Comparison of ENCODE assay signal across 19 mouse cellular contexts in the genomic region with DNA sequence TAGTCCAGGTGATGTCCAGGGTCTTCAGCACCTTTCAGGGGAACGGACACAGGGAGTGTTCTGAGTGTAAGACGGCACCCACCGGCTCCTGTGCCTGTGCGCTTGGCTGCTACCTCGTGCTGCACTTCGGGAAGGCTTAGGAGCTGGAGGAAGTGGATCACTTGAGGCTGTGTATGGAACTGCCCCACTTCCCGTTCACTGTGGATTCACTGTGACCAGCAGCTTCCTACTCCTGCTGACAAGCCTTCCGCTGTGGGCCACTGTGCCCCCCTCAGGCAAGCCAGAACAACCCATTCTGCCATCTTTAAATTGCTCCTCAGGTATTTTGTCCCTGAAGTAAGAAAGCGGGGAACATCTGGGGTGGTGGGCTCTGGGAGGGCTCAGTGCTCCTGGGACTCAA. TPM values are rescaled to one million over a fixed set of nuclear protein-coding genes. Genes with fewer than 3 reads are reported as not detected.
DNase-seq lines count a peak whose midpoint lies in the region; ATAC-seq lines count a peak whose summit lies in the region.
"Had no signal": no experiment of that assay in that cellular context is flagged by ENCODE, and none has a peak within 500 bp of the region (broad histone marks: within the 10 kb centered on the region; RNA-seq: fewer than 3 reads in every experiment).

No protein-coding gene starts in this region.

- DNase-seq in embryonic facial prominence, embryonic 10.5 days (ENCODE audit: low spot score) = no peak
- no peak for DNase-seq in left cerebral cortex, postnatal 36 days (ENCODE audit: low spot score in 2 of 2)
- no peak for DNase-seq in cerebellum, adult 8-10 months
- DNase-seq in heart, postnatal 36 days = no peak
- DNase-seq: adrenal gland, adult 2 months; adrenal gland, postnatal 10 days; adrenal gland, postnatal 25 days; cerebellum, adult 11 months; cerebellum, adult 18-20 months; cerebellum, adult 9-10 months; cerebellum, postnatal 10 days; cerebellum, postnatal 25 days; embryo, embryonic 11 days; forebrain, postnatal 0 days had no signal

- intact Hi-C loops in left cerebral cortex, postnatal 36 days (cut with DNase I) = loop anchor here (5.0 kb wide), 1 partner anchor 123 kb away; a partner anchor contains a TSS
- intact Hi-C loops in heart, postnatal 36 days (cut with DNase I) = no loop called here

- H3K27me3 ChIP-seq in embryonic facial prominence, embryonic 10.5 days (replicated peaks; ENCODE audit: low read depth, poor library complexity, severe bottlenecking) = no peaks in the 10 kb centered on the region
- H3K27me3 ChIP-seq: embryonic facial prominence, embryonic 12.5 days; forebrain, embryonic 13.5 days; forebrain, embryonic 15.5 days had no signal

- peaks cover 10% of the 10 kb centered on the region; the same call in 1 of the 2 replicates for H3K9me3 ChIP-seq in embryonic facial prominence, embryonic 10.5 days
- H3K9me3 ChIP-seq: forebrain, embryonic 15.5 days had no signal

- 90% methylated on average over 9 of the region's 9 CpGs for WGBS in embryonic facial prominence, embryonic 10.5 days

- H3K27ac ChIP-seq in embryonic facial prominence, embryonic 10.5 days (replicated peaks) = 0 out of 2 replicates have a peak overlapping the region, but pooled peaks have one; percentile 19
- H3K27ac ChIP-seq: embryonic facial prominence, embryonic 12.5 days; forebrain, embryonic 13.5 days; forebrain, embryonic 15.5 days had no signal

- no peak overlapping the region for H3K4me3 ChIP-seq in embryonic facial prominence, embryonic 10.5 days
- H3K4me3 ChIP-seq: embryonic facial prominence, embryonic 12.5 days; forebrain, embryonic 13.5 days; forebrain, embryonic 15.5 days had no signal

- H3K36me3 ChIP-seq in embryonic facial prominence, embryonic 10.5 days (replicated peaks) = no peaks in the 10 kb centered on the region
- H3K36me3 ChIP-seq: embryonic facial prominence, embryonic 12.5 days; forebrain, embryonic 15.5 days had no signal

- peak; percentile 31 to 51; a peak in 1 of 4 replicates for ATAC-seq in hematopoietic stem cell, adult 5-6 weeks (replicated peaks in 1 of 2; ENCODE audit: insufficient read depth in 1 of 2, low FRiP score in 2 of 2, low TSS enrichment in 1 of 2, low read depth in 1 of 2, poor library complexity in 2 of 2, severe bottlenecking in 2 of 2)
- peak; percentile 58 for ATAC-seq in megakaryocyte progenitor cell, adult 5-6 weeks (replicated peaks; ENCODE audit: poor library complexity)
- ATAC-seq: forebrain, embryonic 13.5 days; forebrain, embryonic 15.5 days; forebrain, postnatal 0 days had no signal

- H3K4me1 ChIP-seq in embryonic facial prominence, embryonic 10.5 days = peaks cover 21% of the 10 kb centered on the region
- H3K4me1 ChIP-seq: embryonic facial prominence, embryonic 12.5 days; forebrain, embryonic 13.5 days; forebrain, embryonic 15.5 days had no signal

RNA-seq across cellular contexts. Expression of a gene that starts 35.4 kb away (rescaled TPM):
- 0.17 and 0.19 TPM in 2 replicates for polyA plus RNA-seq in embryonic facial prominence, embryonic 10.5 days (2016; fragmentation: Nextera tagmentation; extraction: Ambion mirVana)
- total RNA-seq in hematopoietic stem cell, adult 5-6 weeks (2017) = 0.10 and 1.1 TPM in 2 replicates
- total RNA-seq in megakaryocyte progenitor cell, adult 5-6 weeks (2015) = 0.12 and 1.3 TPM in 2 replicates
- not detected in 2 replicates for total RNA-seq in megakaryocyte progenitor cell, adult 5-6 weeks (2017)
- total RNA-seq in left cerebral cortex, postnatal 36 days (2021) = under 1 TPM; 0.02 to 0.09 TPM
- total RNA-seq in heart, postnatal 36 days (2021) = under 1 TPM; 0.06 to 0.14 TPM
